Mouse (Mus musculus) midbrain, embryonic 13.5 days (tissue): ENCODE measurements around the gene Wdr54. TPM values are rescaled to one million over a fixed set of nuclear protein-coding genes. Genes with fewer than 3 reads are reported as not detected.

Source experiments
- ATAC-seq: fragments of 200-750 bp; cut with Nextera tagmentation; 2 replicates; pipeline ENCODE4 v1.8.0; 2017; ENCODE audit warnings: mild to moderate bottlenecking, moderate TSS enrichment, moderate library complexity
- H3K27ac ChIP-seq: fragments of 300-500 bp; sonication (generic); 2 replicates; pipeline ENCODE4 v1.5.1; 2015; ENCODE audit warnings: inconsistent platforms, mild to moderate bottlenecking, moderate library complexity
- H3K27me3 ChIP-seq: fragments of 300-500 bp; sonication (generic); 2 replicates; pipeline ENCODE4 v1.6.1; 2015; ENCODE audit warnings: mild to moderate bottlenecking, inconsistent platforms
- H3K36me3 ChIP-seq: fragments of 300-500 bp; sonication (generic); 2 replicates; pipeline ENCODE4 v1.6.1; 2015; ENCODE audit warnings: mild to moderate bottlenecking, inconsistent platforms
- H3K4me1 ChIP-seq: fragments of 300-500 bp; sonication (generic); replicated peaks from 2 replicates; pipeline ENCODE4 v1.6.1; 2015; ENCODE audit warnings: inconsistent platforms
- H3K4me2 ChIP-seq: fragments of 300-500 bp; sonication (generic); replicated peaks from 2 replicates; pipeline ENCODE4 v1.6.1; 2015; ENCODE audit warnings: moderate library complexity, mild to moderate bottlenecking, inconsistent platforms
- H3K4me3 ChIP-seq: fragments of 300-500 bp; sonication (generic); replicated peaks from 2 replicates; pipeline ENCODE4 v1.5.1; 2015; ENCODE audit warnings: mild to moderate bottlenecking, inconsistent platforms
- H3K9ac ChIP-seq: fragments of 300-500 bp; sonication (generic); replicated peaks from 2 replicates; pipeline ENCODE4 v1.6.1; 2015; ENCODE audit warnings: mild to moderate bottlenecking, inconsistent platforms
- H3K9me3 ChIP-seq: fragments of 300-500 bp; sonication (generic); 2 replicates; pipeline ENCODE4 v1.6.1; 2016; ENCODE audit warnings: mild to moderate bottlenecking, inconsistent platforms
- WGBS: fragments of 180-500 bp; shearing (Covaris S2); methylation state at CpG from one replicate; pipeline ENCODE4 v1.1.7; 2015; 5-methylcytosine and 5-hydroxymethylcytosine counted together
- polyA plus RNA-seq: library from polyadenylated mRNA; unstranded; fragments of >200 nt; fragmentation: Nextera tagmentation; extraction: Ambion mirVana; gene quantifications from 2 replicates; pipeline ENCODE4 v1.2.1, GENCODE M21; 2015

The Wdr54 gene
- polyA plus RNA-seq, 1 experiment from 2014 or later, result 16.1 TPM

DNA sequence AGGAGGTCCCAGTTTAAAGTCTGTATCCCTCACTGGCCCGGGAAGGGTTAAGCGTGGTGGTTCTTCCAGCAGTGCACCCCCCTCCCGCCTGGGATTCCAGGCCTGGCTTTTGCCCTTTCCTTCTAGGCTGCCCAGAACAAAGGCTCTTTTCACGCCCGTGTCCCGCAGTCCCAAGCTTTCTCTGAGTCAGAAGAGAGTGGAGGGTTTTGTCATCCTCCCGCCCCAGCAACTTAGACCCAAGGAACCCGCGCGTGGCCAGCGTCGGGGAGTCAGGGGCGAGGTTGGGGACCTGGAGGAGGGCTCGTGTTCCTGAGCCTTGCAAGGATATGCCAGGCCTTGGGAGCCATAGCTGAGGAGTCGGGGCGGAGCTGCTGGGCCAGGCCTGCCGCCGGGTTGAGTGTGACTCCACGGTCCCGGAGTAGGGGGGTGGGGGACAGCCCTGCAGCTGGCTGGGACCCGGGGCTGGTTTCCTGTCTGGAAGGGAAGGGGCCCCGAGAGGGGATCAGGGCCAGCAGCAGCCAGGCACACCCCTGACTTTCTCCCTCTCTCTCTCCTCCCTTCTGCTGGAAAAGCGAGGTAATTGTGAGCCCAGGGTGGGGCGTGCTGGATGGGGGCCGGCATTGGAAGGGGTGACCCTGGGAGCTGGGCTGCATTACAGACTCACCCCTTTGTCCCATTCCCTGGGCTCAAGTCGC is 19.2 kb downstream of the Wdr54 start:
- Histone ChIP-seq H3K4me2 (peak overlapping the region; percentile 67), H3K36me3 (no peaks in the 10 kb centered on the region), H3K4me3 (peak overlapping the region; percentile 47), H3K27me3 (peaks cover 21% of the 10 kb centered on the region), H3K9ac (peak overlapping the region; percentile 80), H3K9me3 (no peaks in the 10 kb centered on the region), H3K4me1 (peaks cover 45% of the 10 kb centered on the region), H3K27ac (peak overlapping the region; percentile 93)
- WGBS, result 1% methylated on average over 26 of the region's 26 CpGs
- ATAC-seq, result peak; percentile 78

GRCm38 (mm10) chr6:83136291-83136880 is 19.8 kb downstream of the Wdr54 start:
- ATAC-seq, result peak; percentile 29
- WGBS, result 9% methylated on average over 5 of the region's 5 CpGs

DNA sequence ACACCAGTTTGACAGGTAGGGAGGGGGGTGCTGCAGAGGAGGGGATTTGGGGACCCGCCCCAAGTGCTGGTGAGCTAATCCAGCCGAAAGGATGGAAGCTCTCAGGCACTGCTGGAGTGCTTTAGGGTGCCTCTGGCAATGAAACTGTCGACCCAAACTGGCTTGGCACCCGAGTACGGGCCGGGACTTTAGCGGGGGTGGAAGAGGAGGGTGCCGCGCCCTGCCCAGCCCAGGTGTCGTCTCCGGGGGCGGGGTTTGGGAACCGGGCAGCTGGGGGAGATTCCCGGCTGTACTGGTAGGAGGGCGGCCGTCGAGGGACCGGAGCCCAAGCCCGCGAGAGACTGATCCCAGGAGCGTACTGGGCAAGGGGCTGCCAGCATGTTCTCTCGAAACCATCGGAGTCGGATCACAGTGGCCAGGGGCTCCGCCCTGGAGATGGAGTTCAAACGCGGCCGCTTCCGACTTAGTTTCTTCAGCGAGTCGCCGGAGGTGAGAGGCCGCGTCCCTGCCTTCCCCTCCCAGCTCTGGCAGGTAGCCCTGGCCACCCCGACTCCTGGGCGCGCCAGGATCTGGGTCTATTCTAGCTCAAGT is 20.5 kb downstream of the Wdr54 start:
- 5% methylated on average over 37 of the region's 37 CpGs for WGBS
- H3K4me1 ChIP-seq, result peaks cover 40% of the 10 kb centered on the region
- peak overlapping the region; percentile 47 for H3K4me3 ChIP-seq
- ATAC-seq, result no peak
- peak overlapping the region; percentile 67 for H3K4me2 ChIP-seq
- no peak overlapping the region for H3K27ac ChIP-seq
- H3K27me3 ChIP-seq, result peaks cover 19% of the 10 kb centered on the region
- H3K36me3 ChIP-seq, result no peaks in the 10 kb centered on the region
- H3K9me3 ChIP-seq, result no peaks in the 10 kb centered on the region
- H3K9ac ChIP-seq, result peak overlapping the region; percentile 57

More at GRCm38 (mm10) chr6:83136291-83136880, 19.8 kb downstream of the Wdr54 start:
- Histone ChIP-seq H3K27me3 (peaks cover 21% of the 10 kb centered on the region), H3K4me2 (peak overlapping the region; percentile 67), H3K36me3 (no peaks in the 10 kb centered on the region), H3K4me3 (peak overlapping the region; percentile 47), H3K9me3 (no peaks in the 10 kb centered on the region), H3K9ac (peak overlapping the region; percentile 80), H3K4me1 (peaks cover 40% of the 10 kb centered on the region), H3K27ac (peak overlapping the region; percentile 93)

DNA sequence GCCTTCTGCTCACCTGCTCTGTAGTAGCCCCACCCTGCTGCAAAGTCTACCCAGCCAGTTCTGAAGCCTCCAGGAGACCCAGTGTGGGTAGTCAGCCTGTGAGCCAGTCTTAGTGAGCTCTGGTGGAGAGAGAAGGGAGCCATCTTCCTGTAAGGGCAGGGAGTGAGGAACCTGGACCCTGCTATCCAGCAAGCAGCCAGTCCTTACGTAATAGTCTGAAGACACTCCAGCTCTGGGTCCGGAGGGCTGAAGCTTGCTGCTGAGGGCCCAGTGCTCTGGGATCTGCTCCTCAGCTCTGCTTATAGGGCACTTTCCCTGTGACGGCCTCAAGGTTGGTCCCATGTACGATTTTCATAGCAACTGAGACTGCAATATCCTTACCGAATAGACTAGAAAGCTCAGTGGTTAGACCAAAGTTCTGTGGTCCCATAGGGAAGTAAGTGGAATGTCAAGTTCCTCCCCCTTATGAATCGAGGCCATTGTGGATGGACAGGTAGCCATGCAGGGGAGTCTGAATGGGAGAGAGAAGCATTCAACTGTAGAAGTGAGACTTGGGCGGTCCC is 21.2 kb downstream of the Wdr54 start, which contains the start of gene Rtkn:
TSS of gene Rtkn (plus strand) at position 513 of the 563 bp plus-strand sequence.
- no peak within 1 kb of the TSS for H3K27ac ChIP-seq

GRCm38 (mm10) chr6:83134226-83134625 is 22.0 kb downstream of the Wdr54 start:
- no peak overlapping the region for H3K4me3 ChIP-seq
- no peak overlapping the region for H3K27ac ChIP-seq
- no peak overlapping the region for H3K4me2 ChIP-seq
- no peak overlapping the region for H3K9ac ChIP-seq
- no peak for ATAC-seq
- peaks cover 38% of the 10 kb centered on the region for H3K4me1 ChIP-seq
- H3K27me3 ChIP-seq, result peaks cover 19% of the 10 kb centered on the region
- no peaks in the 10 kb centered on the region for H3K9me3 ChIP-seq
- no peaks in the 10 kb centered on the region for H3K36me3 ChIP-seq
- WGBS, result 64% methylated on average over 3 of the region's 3 CpGs

More for the DNA sequence above, 21.2 kb downstream of the Wdr54 start, which contains the start of gene Rtkn:
- Histone ChIP-seq H3K4me2 (peak within 1 kb of the TSS; percentile 67), H3K4me3 (peak within 1 kb of the TSS; percentile 47), H3K27me3 (peaks cover 19% of the 10 kb centered on the region), H3K4me1 (peaks cover 40% of the 10 kb centered on the region), H3K9me3 (no peaks in the 10 kb centered on the region), H3K9ac (peak within 1 kb of the TSS; percentile 57), H3K36me3 (no peaks in the 10 kb centered on the region)
- WGBS, result 58% methylated on average over 7 of the region's 7 CpGs
- no peak for ATAC-seq

DNA sequence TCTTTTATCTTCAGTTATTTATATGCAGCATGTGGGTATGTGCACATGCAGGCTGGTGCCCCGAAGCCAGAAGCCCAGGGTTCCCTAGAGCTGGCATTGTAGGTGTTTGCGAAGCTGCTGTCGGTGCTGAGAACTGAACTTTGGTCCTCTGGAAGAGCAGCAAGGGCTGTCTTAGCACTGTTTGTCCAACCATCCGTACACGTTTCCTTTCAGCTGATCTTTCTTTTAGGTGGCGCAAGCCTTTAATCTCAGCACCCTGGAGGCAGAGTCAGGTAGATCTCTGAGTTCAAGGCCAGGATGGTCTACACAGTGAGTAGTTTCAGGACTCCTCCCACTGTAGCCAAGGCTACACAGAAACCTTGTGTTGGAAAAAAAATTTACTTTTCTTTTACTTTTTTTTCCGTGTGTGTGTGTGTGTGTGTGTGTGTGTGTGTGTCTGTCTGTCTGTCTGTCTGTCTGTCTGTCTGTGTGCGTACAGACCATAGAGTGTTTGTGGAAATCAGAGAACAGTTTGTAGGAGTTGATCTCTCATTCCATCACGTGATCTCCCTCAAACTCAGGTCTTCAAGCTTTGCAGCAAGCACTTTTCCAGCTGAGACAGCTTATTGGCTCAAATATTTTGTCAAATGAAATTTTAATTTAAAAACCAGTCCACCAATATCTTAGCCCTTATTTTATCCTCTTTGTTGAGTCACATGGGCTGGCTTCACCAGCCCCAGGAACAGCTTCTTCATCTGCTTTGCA is 23.8 kb downstream of the Wdr54 start:
- Histone ChIP-seq H3K9ac (no peak overlapping the region), H3K4me1 (peaks cover 19% of the 10 kb centered on the region), H3K9me3 (no peaks in the 10 kb centered on the region), H3K27ac (no peak overlapping the region), H3K36me3 (no peaks in the 10 kb centered on the region), H3K27me3 (peaks cover 19% of the 10 kb centered on the region), H3K4me3 (no peak overlapping the region), H3K4me2 (no peak overlapping the region)
- ATAC-seq, result no peak
- 88% methylated on average over 9 of the region's 9 CpGs for WGBS

DNA sequence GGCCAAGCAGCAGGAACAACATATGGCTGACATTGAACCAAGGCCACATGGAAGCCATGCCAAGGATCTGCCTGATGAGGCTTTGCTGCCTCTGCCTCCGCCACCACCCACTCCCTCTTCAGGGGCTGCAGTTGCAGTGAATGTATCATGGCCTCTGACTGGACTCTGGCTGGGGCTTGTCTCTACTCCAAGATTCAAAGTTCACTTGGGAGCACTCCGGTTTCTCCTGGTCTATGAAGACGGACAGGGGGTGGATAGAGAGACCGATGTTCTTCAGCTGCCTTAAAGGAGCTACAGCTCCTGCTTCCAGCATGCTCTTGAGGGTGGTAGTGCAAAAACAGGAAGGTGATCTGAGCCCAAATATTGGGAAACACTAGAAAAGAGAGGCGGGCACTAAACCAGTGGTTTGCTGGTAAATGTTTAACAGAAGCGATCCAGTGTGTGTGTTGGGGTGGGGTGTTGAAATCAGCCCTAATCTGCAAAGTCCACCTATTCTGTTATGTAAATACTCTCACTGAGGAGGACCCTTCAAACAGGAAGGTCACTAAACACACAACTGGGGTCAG is 24.6 kb downstream of the Wdr54 start:
- WGBS, result 82% methylated on average over 6 of the region's 6 CpGs
- no peak for ATAC-seq

DNA sequence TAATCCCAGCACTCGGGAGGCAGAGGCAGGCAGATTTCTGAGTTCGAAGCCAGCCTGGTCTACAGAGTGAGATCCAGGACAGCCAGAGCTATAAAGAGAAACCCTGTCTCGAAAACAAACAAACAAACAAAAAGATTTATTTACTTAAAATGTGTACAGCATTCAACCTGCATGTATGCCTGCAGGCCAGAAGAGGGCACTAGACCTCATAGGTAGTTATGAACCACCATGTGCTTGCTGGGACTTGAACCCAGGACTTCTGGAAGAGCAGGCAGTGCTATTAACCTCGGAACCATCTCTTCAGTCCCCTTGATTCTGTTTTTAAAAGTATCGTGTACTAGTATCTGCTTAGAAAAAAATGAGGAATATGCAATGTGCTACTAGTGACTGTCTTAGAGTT is 28.8 kb downstream of the Wdr54 start:
- Histone ChIP-seq H3K9ac (no peak overlapping the region), H3K4me1 (peaks cover 29% of the 10 kb centered on the region), H3K27ac (no peak overlapping the region), H3K4me3 (no peak overlapping the region), H3K9me3 (no peaks in the 10 kb centered on the region), H3K27me3 (no peaks in the 10 kb centered on the region), H3K36me3 (no peaks in the 10 kb centered on the region), H3K4me2 (no peak overlapping the region)
- WGBS, result 96% methylated on average over 5 of the region's 5 CpGs
- no peak for ATAC-seq

More for the DNA sequence above, 24.6 kb downstream of the Wdr54 start:
- Histone ChIP-seq H3K27me3 (peaks cover 18% of the 10 kb centered on the region), H3K4me1 (peaks cover 11% of the 10 kb centered on the region), H3K9ac (no peak overlapping the region), H3K36me3 (no peaks in the 10 kb centered on the region), H3K4me3 (no peak overlapping the region), H3K4me2 (no peak overlapping the region), H3K9me3 (no peaks in the 10 kb centered on the region), H3K27ac (no peak overlapping the region)

DNA sequence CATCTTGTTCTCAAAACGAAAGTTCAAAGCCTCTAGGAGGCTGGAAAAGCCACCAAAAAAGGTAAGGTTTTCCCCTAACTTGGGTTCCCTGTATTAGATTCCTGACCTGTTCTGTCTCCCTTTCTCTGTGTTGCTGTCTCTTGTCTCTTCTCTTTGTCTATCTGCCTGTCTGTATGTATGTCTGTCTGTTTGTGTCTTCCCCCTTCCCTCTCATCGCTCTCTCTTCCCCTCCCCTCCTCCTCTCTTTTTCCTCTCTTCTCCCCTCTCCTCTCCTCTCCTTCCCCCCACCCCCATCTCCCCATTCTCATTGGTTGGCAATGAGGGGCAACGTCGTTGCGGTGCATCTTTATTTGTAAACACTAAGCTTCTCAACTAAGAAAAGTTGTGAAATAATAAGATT is 30.9 kb downstream of the Wdr54 start, which contains the start of gene Ino80b:
TSS of gene Ino80b (minus strand) at position 101 of the 400 bp plus-strand sequence.
- Histone ChIP-seq H3K4me2 (peak within 1 kb of the TSS; percentile 92), H3K9me3 (no peaks in the 10 kb centered on the region), H3K4me3 (peak within 1 kb of the TSS; percentile 78), H3K36me3 (no peaks in the 10 kb centered on the region), H3K4me1 (peaks cover 38% of the 10 kb centered on the region), H3K9ac (peak within 1 kb of the TSS; percentile 78), H3K27ac (0 out of 2 replicates have a peak within 1 kb of the TSS, but pooled peaks have one; percentile 53), H3K27me3 (no peaks in the 10 kb centered on the region)
- WGBS, result 26% methylated on average over 5 of the region's 5 CpGs
- no peak for ATAC-seq

GRCm38 (mm10) chr6:83124851-83125312 is 31.3 kb downstream of the Wdr54 start:
- Histone ChIP-seq H3K27me3 (no peaks in the 10 kb centered on the region), H3K9ac (peak overlapping the region; percentile 78), H3K4me2 (peak overlapping the region; percentile 92), H3K36me3 (peaks cover under 1% of the 10 kb centered on the region), H3K27ac (0 out of 2 replicates have a peak overlapping the region, but pooled peaks have one; percentile 53), H3K4me3 (peak overlapping the region; percentile 78), H3K9me3 (no peaks in the 10 kb centered on the region), H3K4me1 (peaks cover 42% of the 10 kb centered on the region)
- WGBS, result under 1% methylated on average over 30 of the region's 30 CpGs
- ATAC-seq, result peak; percentile 3

GRCm38 (mm10) chr6:83122961-83123360 is 33.2 kb downstream of the Wdr54 start:
- Histone ChIP-seq H3K4me1 (peaks cover 60% of the 10 kb centered on the region), H3K27ac (peak overlapping the region; percentile 99; the same call in 1 of the 2 replicates), H3K9ac (peak overlapping the region; percentile 91; the same call in 1 of the 2 replicates), H3K36me3 (peaks cover 20% of the 10 kb centered on the region), H3K4me2 (peak overlapping the region; percentile 98), H3K9me3 (no peaks in the 10 kb centered on the region), H3K4me3 (peak overlapping the region; percentile 74), H3K27me3 (no peaks in the 10 kb centered on the region)
- ATAC-seq, result no peak
- 72% methylated on average over 5 of the region's 5 CpGs for WGBS
